Mouse (Mus musculus) spleen, adult 12 weeks (tissue): ENCODE data around the gene Gm16440.
"Not testable (repeated sequence)": the region's sequence is repeated elsewhere in the genome, so short reads cannot be mapped to it uniquely, and the experiment has no call there.

Source experiments
- DNase-seq: peaks from one replicate; pipeline ENCODE4 v3.0.0; 2022; ENCODE audit warnings: low spot score

The Gm16440 gene

GRCm38 (mm10) chr14:6390219-6390618 is at the start of gene Gm16440:
Gm16440 (minus strand) TSS chr14:6390319.
- DNase-seq: not testable (repeated sequence)

- not testable (repeated sequence) for DNase-seq
Observed at GRCm38 (mm10) chr14:6426766-6427165, 36.6 kb upstream of the Gm16440 start.

GRCm38 (mm10) chr14:6426353-6426752 is 36.2 kb upstream of the Gm16440 start:
- DNase-seq: not testable (repeated sequence)

GRCm38 (mm10) chr14:6412382-6412781 is 22.3 kb upstream of the Gm16440 start, which contains the start of gene Gm3591:
Gm3591 (minus strand) TSS chr14:6412482.
- DNase-seq: not testable (repeated sequence)

GRCm38 (mm10) chr14:6343578-6343977 is 46.5 kb downstream of the Gm16440 start, which contains the start of gene Gm3618:
Gm3618 (minus strand) TSS chr14:6343678.
- DNase-seq: not testable (repeated sequence)
